Comparison of ENCODE assay signal across 16 mouse cellular contexts in genomic region chr4:140504067-140504913, GRCm38 (mm10).
DNase-seq lines count a peak whose midpoint lies in the region; ATAC-seq and TF ChIP-seq lines count a peak whose summit lies in the region.
"Had no signal": no experiment of that assay in that cellular context is flagged by ENCODE, and none has a peak within 500 bp of the region (broad histone marks: within the 10 kb centered on the region; RNA-seq: fewer than 3 reads in every experiment).

No protein-coding gene starts in this region.

- H3K27me3 ChIP-seq in kidney, embryonic 16.5 days (ENCODE audit: insufficient read depth, low read length), result peaks cover 24% of the 10 kb centered on the region
- H3K27me3 ChIP-seq in kidney, adult 2 months (replicated peaks; ENCODE audit: control insufficient read depth, insufficient read depth, low read length), result no peaks in the 10 kb centered on the region
- H3K27me3 ChIP-seq in neural tube, embryonic 12.5 days (replicated peaks), result peaks cover 3% of the 10 kb centered on the region; the same call in 1 of the 2 replicates
- H3K27me3 ChIP-seq in forebrain, embryonic 16.5 days (replicated peaks; ENCODE audit: control insufficient read depth, insufficient read depth, low read length), result no peaks in the 10 kb centered on the region
- H3K27me3 ChIP-seq: liver, embryonic 15.5 days; Patski had no signal

- H3K36me3 ChIP-seq in kidney, embryonic 16.5 days (ENCODE audit: insufficient read depth, low read length), result no peaks in the 10 kb centered on the region
- H3K36me3 ChIP-seq in kidney, adult 2 months (ENCODE audit: control insufficient read depth, insufficient read depth, low read length), result no peaks in the 10 kb centered on the region
- H3K36me3 ChIP-seq in neural tube, embryonic 12.5 days, result no peaks in the 10 kb centered on the region
- H3K36me3 ChIP-seq in forebrain, embryonic 16.5 days (ENCODE audit: control insufficient read depth, insufficient read depth), result no peaks in the 10 kb centered on the region
- H3K36me3 ChIP-seq: liver, embryonic 15.5 days had no signal

- H3K9ac ChIP-seq in kidney, embryonic 16.5 days (replicated peaks; ENCODE audit: low read length), result no peak overlapping the region
- no peak overlapping the region for H3K9ac ChIP-seq in neural tube, embryonic 12.5 days
- 0 out of 2 replicates have a peak overlapping the region, but pooled peaks have one; percentile 10 for H3K9ac ChIP-seq in forebrain, embryonic 16.5 days (replicated peaks; ENCODE audit: low read depth, low read length)
- H3K9ac ChIP-seq: liver, embryonic 15.5 days had no signal

- no peak for DNase-seq in kidney, adult 2 months
- no peak for DNase-seq in neural tube, embryonic 10.5 days (ENCODE audit: extremely low spot score, low spot score)
- peak; percentile 40 for DNase-seq in telencephalon, adult 2 months (ENCODE audit: low read depth, low spot score)
- DNase-seq in urinary bladder, postnatal 25 days (ENCODE audit: low spot score), result no peak
- DNase-seq in lung, postnatal 36 days, result no peak
- DNase-seq: gastrocnemius, postnatal 14 days; kidney, postnatal 25 days; left cerebral cortex, postnatal 4 days had no signal

- 0 out of 2 replicates have a peak, but pooled peaks have one; percentile 54 for ATAC-seq in kidney, embryonic 16.5 days (ENCODE audit: low FRiP score, low TSS enrichment)
- ATAC-seq in neural tube, embryonic 12.5 days (ENCODE audit: low FRiP score, low read depth), result peak; percentile 21; the same call in 1 of the 2 replicates
- ATAC-seq in forebrain, embryonic 16.5 days, result peak; percentile 74
- ATAC-seq: Patski had no signal

- 4% methylated on average over 16 of the region's 16 CpGs for WGBS in kidney, embryonic 16.5 days
- 4% methylated on average over 16 of the region's 16 CpGs for WGBS in kidney, adult 2 months
- 29% methylated on average over 16 of the region's 16 CpGs for WGBS in neural tube, embryonic 12.5 days
- 5% methylated on average over 16 of the region's 16 CpGs for whole genome bisulfite sequencing in forebrain, embryonic 16.5 days

- no peak overlapping the region for H3K27ac ChIP-seq in kidney, embryonic 16.5 days (ENCODE audit: low read length)
- H3K27ac ChIP-seq in kidney, adult 2 months (ENCODE audit: insufficient read depth, low read depth, low read length), result no peak overlapping the region
- H3K27ac ChIP-seq in neural tube, embryonic 12.5 days, result no peak overlapping the region; the same call in 1 of the 2 replicates
- peak overlapping the region; percentile 64 for H3K27ac ChIP-seq in forebrain, embryonic 16.5 days (ENCODE audit: low read length)
- H3K27ac ChIP-seq: liver, embryonic 15.5 days; macrophage had no signal

- no peaks in the 10 kb centered on the region for H3K9me3 ChIP-seq in kidney, embryonic 16.5 days (ENCODE audit: low read length)
- no peaks in the 10 kb centered on the region for H3K9me3 ChIP-seq in neural tube, embryonic 12.5 days
- H3K9me3 ChIP-seq in forebrain, embryonic 16.5 days (ENCODE audit: control insufficient read depth, low read length), result no peaks in the 10 kb centered on the region
- H3K9me3 ChIP-seq: liver, embryonic 15.5 days had no signal

- no peak overlapping the region for H3K4me3 ChIP-seq in kidney, embryonic 16.5 days (ENCODE audit: low read length)
- no peak overlapping the region for H3K4me3 ChIP-seq in kidney, adult 2 months (ENCODE audit: insufficient read depth, low read depth, low read length)
- H3K4me3 ChIP-seq in neural tube, embryonic 12.5 days, result no peak overlapping the region
- no peak overlapping the region for H3K4me3 ChIP-seq in forebrain, embryonic 16.5 days (replicated peaks; ENCODE audit: low read length)
- H3K4me3 ChIP-seq: erythroblast, embryonic 14.5 days; liver, embryonic 15.5 days had no signal

- TF ChIP-seq CTCF in kidney, adult 2 months (conservative IDR thresholded peaks at IDR 0.05; ENCODE audit: insufficient read depth, insufficient read length, low read depth, low read length), result no peak

- H3K4me2 ChIP-seq in kidney, embryonic 16.5 days (replicated peaks; ENCODE audit: low read depth, low read length), result no peak overlapping the region
- H3K4me2 ChIP-seq in neural tube, embryonic 12.5 days (replicated peaks), result no peak overlapping the region
- H3K4me2 ChIP-seq in forebrain, embryonic 16.5 days (ENCODE audit: low read length), result peak overlapping the region; percentile 8
- H3K4me2 ChIP-seq: heart, embryonic 11.5 days; liver, embryonic 15.5 days had no signal

- H3K4me1 ChIP-seq in kidney, embryonic 16.5 days (ENCODE audit: insufficient read depth, low read length), result peaks cover 24% of the 10 kb centered on the region
- no peaks in the 10 kb centered on the region for H3K4me1 ChIP-seq in kidney, adult 2 months (ENCODE audit: control insufficient read depth, insufficient read depth, low read length)
- H3K4me1 ChIP-seq in neural tube, embryonic 12.5 days, result peaks cover 24% of the 10 kb centered on the region
- H3K4me1 ChIP-seq in forebrain, embryonic 16.5 days (replicated peaks; ENCODE audit: control insufficient read depth, insufficient read depth, low read length), result peaks cover 34% of the 10 kb centered on the region
- H3K4me1 ChIP-seq: liver, embryonic 15.5 days had no signal

- no peak for TF ChIP-seq POLR2A in kidney, adult 2 months (IDR thresholded peaks at IDR 0.05; ENCODE audit: low read depth, low read length)

Comparison
In these comparisons a context has a peak if more than half of its experiments do, and no peak if none do; other contexts are left out.
1. ATAC-seq: peak in every context shown above with its lines; median percentile 74 in forebrain, embryonic 16.5 days; 54 in kidney, embryonic 16.5 days; 21 in neural tube, embryonic 12.5 days.